Mouse (Mus musculus) natural killer cell, adult 2 months (primary cell): ENCODE results near the gene Tff2.
A peak's percentile ranks its signal among the peaks of the same experiment; 100 is the strongest.

ENCODE experiments used
- DNase-seq, 2 experiments: peaks; one replicate each; pipeline ENCODE4 v3.0.0; 2022; ENCODE audit warnings: low spot score in 2 of 2

Gene Tff2

GRCm38 (mm10) chr17:31144040-31145037, at the start of gene Tff2:
Gene Tff2 (minus strand): TSS chr17:31144282.
- DNase-seq: no peak

- DNase-seq: no peak
Observed at GRCm38 (mm10) chr17:31193360-31193759, 49.3 kb upstream of the Tff2 start.

- DNase-seq: no peak
Observed at GRCm38 (mm10) chr17:31192663-31193062, 48.6 kb upstream of the Tff2 start.

GRCm38 (mm10) chr17:31191825-31192224, 47.7 kb upstream of the Tff2 start:
- DNase-seq: peak; percentile 46 to 67

GRCm38 (mm10) chr17:31187370-31187769, 43.3 kb upstream of the Tff2 start:
- peak; percentile 47 to 64 for DNase-seq

GRCm38 (mm10) chr17:31184269-31184990, 40.3 kb upstream of the Tff2 start:
- no peak for DNase-seq

- no peak for DNase-seq
Observed at GRCm38 (mm10) chr17:31183180-31183974, 39.3 kb upstream of the Tff2 start.

GRCm38 (mm10) chr17:31181490-31181889, 37.4 kb upstream of the Tff2 start:
- no peak for DNase-seq

- peak; percentile 15 to 23 for DNase-seq
Observed at GRCm38 (mm10) chr17:31176321-31176720, 32.2 kb upstream of the Tff2 start.

- DNase-seq: no peak
Observed at GRCm38 (mm10) chr17:31169796-31170195, 25.7 kb upstream of the Tff2 start.

GRCm38 (mm10) chr17:31165127-31165526, 21.0 kb upstream of the Tff2 start, which contains the start of gene Tff1:
Gene Tff1 (minus strand): TSS chr17:31165277.
- no peak for DNase-seq

- DNase-seq: no peak
Observed at GRCm38 (mm10) chr17:31163821-31164220, 19.7 kb upstream of the Tff2 start.

- DNase-seq: no peak
Observed at GRCm38 (mm10) chr17:31162607-31163006, 18.5 kb upstream of the Tff2 start.

- no peak for DNase-seq
Observed at GRCm38 (mm10) chr17:31160291-31160690, 16.2 kb upstream of the Tff2 start.

GRCm38 (mm10) chr17:31157921-31158320, 13.8 kb upstream of the Tff2 start:
- DNase-seq: no peak

- no peak for DNase-seq
Observed at GRCm38 (mm10) chr17:31153785-31154184, 9.7 kb upstream of the Tff2 start.

GRCm38 (mm10) chr17:31152966-31153499, 9.0 kb upstream of the Tff2 start:
- no peak for DNase-seq

- no peak for DNase-seq
Observed at GRCm38 (mm10) chr17:31152512-31152911, 8.4 kb upstream of the Tff2 start.

- no peak for DNase-seq
Observed at GRCm38 (mm10) chr17:31145998-31146397, 1.9 kb upstream of the Tff2 start.

- no peak for DNase-seq
Observed at GRCm38 (mm10) chr17:31142116-31142515, 2.0 kb downstream of the Tff2 start.

- DNase-seq: peak; percentile 57 to 71
Observed at GRCm38 (mm10) chr17:31138398-31138797, 5.7 kb downstream of the Tff2 start.
